Mouse (Mus musculus): ENCODE results near the gene Slc13a2.

The Slc13a2 gene

DNA sequence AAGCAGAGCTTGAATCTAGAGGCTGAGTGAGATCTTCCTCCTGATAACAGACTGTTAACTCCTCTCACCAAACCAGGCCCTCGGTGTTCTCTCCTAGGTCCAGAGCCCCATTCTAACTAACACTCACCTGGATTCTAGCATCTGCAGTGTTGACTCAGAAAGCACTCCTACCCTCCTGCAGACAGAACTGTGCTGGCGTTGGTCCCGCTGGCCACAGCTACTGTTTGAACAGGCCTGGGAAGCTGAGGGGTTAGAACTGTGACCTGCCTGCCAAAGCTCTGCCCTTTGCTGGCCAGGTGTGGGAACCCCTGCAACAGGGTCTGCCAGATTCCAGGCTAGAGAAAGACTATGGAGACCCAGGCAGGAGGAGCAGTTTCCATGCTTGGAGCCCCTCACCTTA, 29.3 kb downstream of the Slc13a2 start:
- no peak for DNase-seq (ENCODE audit: low spot score in 2 of 2)

DNA sequence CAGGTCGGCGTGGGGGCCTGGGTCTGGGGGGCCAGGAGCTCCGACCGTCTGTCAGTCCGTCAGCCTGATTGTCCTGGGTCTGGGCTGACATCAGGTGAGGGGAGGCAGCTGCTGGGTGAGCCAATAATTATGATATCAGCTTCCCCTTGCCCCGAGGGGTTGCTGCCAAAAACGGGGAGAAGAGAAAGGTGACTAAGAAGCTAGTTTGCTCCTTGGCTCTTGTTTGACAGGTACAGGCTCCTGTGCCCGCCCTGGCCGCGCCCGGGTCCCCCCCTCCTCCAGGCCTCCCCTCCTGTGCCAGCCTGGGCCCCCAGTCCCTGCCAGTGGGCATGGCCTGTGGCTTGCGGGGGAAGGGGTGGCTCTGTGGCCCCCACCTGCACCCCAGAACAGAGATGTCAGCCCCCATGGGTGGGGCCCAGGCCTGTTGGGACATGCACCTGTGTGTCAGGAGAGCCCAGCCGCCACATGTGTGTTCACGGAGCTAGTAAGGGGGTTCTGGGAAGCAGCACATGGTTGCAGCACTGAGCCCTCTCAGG, 35.4 kb downstream of the Slc13a2 start, which contains the start of gene Foxn1:
Gene Foxn1, minus strand, starts transcription at position 51 of the 536 bp plus-strand sequence.
- no peak for DNase-seq (ENCODE audit: low spot score in 2 of 2)

DNA sequence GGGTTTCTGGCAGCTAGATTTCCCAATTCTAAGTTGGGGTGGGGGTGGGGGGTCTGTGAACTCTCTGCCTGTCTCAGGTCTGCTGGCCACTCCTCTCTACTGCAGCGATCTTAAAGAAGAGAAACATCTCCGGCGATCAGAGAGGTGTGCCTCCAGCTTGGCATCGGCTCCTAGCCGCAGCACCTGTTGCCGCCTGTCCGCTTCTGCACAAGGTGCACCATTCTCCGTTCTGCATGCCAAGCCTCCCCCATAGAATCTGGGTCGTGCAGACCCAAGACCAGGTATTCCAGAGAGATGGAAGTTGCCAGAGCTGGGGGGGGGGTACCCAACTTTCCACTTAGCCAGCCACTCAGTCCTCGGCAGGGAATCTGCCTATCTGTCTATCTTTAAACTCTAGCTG, 36.2 kb downstream of the Slc13a2 start:
- DNase-seq (ENCODE audit: low spot score in 2 of 2) = no peak

DNA sequence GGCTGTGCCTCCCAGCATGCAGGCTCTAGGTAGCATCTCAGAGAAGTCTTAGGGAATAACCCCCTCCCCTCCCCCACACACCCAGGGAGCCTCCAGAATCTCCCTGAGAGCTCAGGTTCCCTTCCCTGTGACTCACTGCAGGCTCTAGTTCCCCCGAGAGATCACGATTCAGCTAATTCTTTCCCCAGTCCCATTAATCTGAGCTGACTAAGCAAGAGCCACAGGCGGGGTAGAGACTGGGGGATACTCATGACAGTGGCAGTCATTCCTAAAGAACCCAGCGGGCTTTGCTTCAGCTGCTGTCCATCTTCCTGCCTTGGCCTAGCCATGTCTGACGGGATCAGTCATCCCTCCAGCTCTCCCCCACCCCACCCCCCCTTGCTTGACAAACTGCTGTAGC, 39.3 kb downstream of the Slc13a2 start:
- no peak for DNase-seq (ENCODE audit: low spot score in 2 of 2)

DNA sequence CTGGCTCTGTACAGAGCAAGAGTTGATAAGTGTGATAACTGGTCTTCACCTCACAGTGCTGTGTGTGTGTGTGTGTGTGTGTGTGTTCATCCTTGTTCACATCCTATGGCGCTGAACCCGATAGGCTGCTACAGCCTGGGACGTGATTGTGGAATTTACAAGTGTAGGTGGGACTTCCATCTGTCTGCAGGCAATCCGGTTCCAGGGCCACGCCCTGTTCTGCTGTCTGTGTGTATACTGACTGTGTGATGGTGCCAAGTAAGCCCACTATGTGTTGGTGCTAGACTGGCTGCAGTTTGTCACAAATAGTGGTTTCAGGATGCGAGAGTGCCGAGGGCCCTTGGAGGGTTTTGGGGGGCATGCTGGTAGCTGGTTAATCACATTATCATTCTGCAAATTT, 39.7 kb downstream of the Slc13a2 start:
- no peak for DNase-seq (ENCODE audit: low spot score in 2 of 2)

DNA sequence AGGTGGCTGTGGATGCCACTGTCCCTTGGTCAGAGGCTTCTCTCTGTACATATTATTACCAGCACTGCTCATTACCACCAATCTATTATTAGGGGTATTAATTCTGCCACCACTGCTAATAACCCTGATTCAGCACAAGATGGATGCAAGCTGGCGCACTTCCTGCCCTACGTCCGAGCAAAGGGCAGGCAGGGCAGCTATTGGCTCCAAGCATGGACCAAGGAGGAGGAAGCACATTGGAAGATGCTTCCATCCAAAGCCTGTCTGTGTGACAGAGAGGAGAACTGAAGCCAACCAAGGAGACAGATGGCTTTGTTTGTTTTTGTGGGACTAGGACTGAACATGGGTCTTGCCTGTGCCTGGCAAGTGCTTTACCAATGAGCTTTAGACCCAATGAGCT, 41.0 kb downstream of the Slc13a2 start:
- no peak for DNase-seq (ENCODE audit: low spot score in 2 of 2)

DNA sequence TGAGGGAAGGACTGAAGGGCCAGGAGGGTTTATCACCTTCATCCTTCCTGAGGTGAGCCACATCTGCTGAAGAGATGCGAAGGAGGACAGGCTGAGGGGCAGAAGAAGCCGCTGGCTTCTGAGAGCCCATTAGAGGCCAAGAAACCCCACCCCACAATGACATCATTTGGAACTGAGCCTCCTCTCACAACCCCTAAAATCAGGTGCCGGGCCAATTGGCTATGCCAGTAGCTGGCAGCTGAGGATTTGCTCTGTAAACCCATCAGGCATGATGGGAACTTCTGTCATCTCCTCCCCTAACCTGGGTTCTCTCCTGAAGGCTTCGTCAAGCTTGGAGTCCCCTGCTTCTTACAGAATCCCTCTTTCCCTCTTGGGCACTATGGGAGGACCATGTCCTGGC, 41.7 kb downstream of the Slc13a2 start:
- no peak for DNase-seq (ENCODE audit: low spot score in 2 of 2)

- DNase-seq (ENCODE audit: low spot score in 2 of 2) = no peak
These were observed 44.4 kb downstream of the Slc13a2 start for GRCm38 (mm10) chr11:78377549-78378159.

- no peak for DNase-seq (ENCODE audit: low spot score in 2 of 2)
These were observed 47.9 kb downstream of the Slc13a2 start for GRCm38 (mm10) chr11:78374147-78374546.

DNA sequence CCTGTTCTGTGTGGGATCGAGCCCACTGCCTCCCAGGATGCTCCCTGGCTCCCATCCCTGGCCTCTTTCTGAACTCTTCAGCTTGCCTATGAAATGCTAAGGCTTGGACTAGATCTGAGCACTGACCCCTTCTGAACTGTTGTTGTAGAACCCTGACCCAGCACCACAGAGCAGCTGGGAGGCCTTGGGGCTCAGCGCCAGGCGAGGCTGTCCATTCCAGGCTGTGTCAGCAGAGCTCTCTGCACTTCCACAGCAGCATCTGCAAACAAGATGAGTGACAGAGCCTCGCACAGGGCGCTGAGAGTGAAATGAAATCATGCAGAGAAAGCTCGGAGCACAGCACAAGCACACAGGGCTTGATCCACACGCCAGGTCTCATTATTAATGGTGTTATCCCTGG, 49.4 kb downstream of the Slc13a2 start:
- no peak for DNase-seq (ENCODE audit: low spot score in 2 of 2)

DNA sequence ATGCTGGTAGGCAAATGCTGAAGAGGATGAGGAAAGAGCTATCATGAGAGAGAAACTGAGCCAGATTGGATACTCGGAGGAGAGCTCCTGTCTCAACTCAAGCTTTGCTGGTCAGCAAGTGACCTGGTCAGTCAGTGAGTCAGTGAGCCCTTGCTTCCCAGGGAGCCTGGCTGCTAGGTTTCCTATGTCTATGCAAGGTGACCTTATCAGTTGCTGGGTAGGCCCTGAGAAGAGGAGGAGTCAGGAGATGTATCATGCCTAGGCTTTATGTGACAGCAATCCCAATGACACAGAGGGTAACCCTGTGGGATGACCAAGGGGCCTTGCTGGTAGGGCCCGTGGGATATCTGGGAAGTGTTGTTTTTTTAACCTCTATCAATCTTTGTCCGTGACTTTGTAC, 49.9 kb downstream of the Slc13a2 start:
- no peak for DNase-seq (ENCODE audit: low spot score in 2 of 2)

- DNase-seq (ENCODE audit: low spot score in 2 of 2) = no peak
These were observed 50.3 kb downstream of the Slc13a2 start for GRCm38 (mm10) chr11:78371711-78372110.

DNA sequence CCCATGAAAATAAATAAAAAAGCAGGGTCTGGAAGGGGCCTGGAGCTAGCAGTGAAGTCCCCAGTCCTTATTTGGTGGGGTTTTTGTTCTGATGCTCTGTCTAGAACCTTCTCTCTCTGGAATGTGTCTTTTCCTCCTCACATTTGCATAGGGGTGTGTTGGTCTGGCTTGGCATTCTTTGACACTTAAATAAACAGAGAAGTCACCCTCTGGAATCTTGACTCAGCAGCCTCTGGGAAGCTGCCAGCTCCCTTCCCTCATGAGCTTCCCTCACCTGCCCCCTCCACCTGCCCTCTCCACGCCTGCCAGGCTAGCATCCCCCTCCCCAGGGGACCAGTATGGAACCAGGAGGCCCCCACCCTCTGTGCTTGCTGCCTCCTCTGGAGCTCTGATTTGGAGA, 51.6 kb downstream of the Slc13a2 start:
- DNase-seq (ENCODE audit: low spot score in 2 of 2) = no peak

DNA sequence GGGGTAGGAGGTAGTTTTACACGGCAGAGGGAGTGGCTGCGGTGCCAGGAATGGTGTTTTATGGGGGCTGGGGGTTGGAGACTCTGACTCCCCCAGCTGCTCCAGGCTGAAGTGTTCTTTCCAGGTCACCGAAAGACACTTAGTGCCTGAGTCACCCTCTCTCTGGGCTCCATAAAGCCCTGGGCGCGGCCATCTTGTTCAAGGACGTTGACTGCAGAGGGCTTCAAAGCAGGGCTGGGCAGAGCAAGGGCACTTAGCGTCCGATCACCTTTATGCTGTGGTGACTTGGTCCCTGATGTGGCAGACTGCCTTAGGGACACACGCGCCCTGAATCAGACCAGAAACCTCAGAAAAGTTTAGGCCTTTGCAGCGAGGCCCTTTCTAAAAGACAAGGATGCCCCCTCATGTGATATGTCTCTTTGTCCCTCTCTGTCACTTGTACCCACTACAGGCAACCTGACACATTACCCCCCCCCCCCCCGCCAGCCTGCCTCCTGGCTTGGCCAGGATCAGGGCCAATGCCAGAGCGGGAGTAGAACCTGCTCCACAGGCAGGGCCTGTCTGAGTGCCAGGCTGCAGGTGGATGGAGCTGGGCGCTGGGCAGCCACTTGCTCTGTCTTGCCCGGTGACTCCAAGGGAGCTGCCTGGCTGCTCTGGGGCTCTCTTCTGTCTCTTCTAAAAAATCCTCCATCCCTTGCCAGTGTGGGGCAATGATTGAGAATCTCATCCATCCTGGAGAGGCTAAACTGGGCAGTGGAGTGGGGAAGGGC, 54.4 kb downstream of the Slc13a2 start:
- DNase-seq (ENCODE audit: low spot score in 2 of 2) = no peak

- no peak for DNase-seq (ENCODE audit: low spot score in 2 of 2)
These were observed 57.9 kb downstream of the Slc13a2 start for GRCm38 (mm10) chr11:78364103-78364502.

- DNase-seq (ENCODE audit: low spot score in 2 of 2) = no peak
These were observed 58.6 kb downstream of the Slc13a2 start for GRCm38 (mm10) chr11:78363309-78364007.

- DNase-seq (ENCODE audit: low spot score in 2 of 2) = no peak
These were observed 61.3 kb downstream of the Slc13a2 start for GRCm38 (mm10) chr11:78360789-78361131.

GRCm38 (mm10) chr11:78360125-78360788, 61.8 kb downstream of the Slc13a2 start:
- DNase-seq (ENCODE audit: low spot score in 2 of 2) = peak; percentile 55 to 63

- no peak for DNase-seq (ENCODE audit: low spot score in 2 of 2)
These were observed 63.5 kb downstream of the Slc13a2 start for GRCm38 (mm10) chr11:78358330-78359007.

- peak in 1 of 2 experiments; percentile 50 for DNase-seq (ENCODE audit: low spot score in 2 of 2)
These were observed 66.4 kb downstream of the Slc13a2 start for GRCm38 (mm10) chr11:78355471-78356238.

DNA sequence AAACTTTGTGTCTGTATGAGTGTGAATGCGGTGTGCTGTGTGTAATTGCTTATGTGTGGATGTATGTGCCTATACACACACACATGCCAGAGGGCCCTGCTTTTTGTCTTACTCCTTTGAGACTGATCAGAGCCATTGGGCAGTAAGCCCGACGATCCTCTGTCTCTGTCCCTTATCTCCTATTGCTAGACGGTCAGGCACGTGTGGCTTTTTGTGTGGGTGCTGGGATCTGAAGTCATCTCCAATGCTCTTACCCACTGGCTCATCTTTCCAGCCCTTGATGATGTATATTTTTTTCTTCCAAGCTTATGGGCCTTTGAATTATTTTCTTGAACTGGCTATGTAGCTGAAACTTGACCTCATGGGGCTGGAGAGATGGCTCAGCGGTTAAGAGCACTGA, 67.1 kb downstream of the Slc13a2 start:
- DNase-seq (ENCODE audit: low spot score in 2 of 2) = no peak

Measured in frontal cortex, postnatal 25 days (tissue).